Mouse (Mus musculus): Measurements from ENCODE around the gene Nfasc. TPM values are rescaled to one million over a fixed set of nuclear protein-coding genes. Genes with fewer than 3 reads are reported as not detected.

Nfasc gene
- 39.2 and 50.3 TPM in 2 replicates for polyA plus RNA-seq (2015; fragmentation: Nextera tagmentation; extraction: Ambion mirVana)

DNA sequence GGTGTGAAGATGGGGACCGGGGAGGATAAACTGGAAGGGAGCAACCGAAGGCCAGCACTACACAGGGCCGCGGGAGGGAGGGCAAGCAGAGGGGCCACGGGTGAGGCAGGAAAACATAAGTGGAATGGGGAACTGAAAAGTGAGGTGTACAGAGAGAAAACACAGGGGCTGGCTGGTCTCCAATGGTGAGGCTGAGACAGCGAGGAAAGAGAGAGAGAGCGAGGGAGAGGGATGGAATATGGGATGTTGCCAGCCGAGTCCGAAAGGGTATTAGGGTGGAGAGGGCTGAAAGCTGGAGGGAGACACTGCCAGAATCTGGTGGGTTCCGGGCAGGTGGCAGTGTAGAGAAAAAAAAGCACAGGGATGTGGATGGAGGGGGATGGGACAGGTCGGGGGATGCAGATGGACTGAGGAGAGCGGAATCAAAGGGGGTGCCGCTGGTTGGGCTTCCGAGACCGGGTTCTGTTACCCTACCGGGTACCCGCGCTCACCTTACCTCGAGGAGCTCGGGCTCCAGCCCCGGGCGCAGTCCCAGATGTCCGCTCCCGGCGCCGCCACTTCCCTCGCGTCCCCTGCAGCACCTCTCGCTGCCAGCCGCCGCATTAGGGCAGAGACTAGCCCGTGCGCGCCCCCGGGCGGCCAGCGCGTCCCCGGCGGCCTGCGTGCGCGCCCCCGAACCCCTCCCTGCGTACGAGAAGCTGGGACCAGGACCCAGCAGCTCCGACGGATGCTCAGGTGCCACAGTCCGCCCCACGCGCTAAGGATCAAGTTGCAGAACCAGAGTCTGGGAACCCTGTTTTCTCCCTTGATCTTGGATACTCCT, at the start of gene Nfasc:
TSS of gene Nfasc (minus strand) at position 623 of the 823 bp plus-strand sequence.
- 2% methylated on average over 51 of the region's 51 CpGs for WGBS
- H3K36me3 ChIP-seq = no peaks in the 10 kb centered on the region
- peaks cover 53% of the 10 kb centered on the region for H3K4me1 ChIP-seq (replicated peaks)
- no peaks in the 10 kb centered on the region for H3K9me3 ChIP-seq
- peak; percentile 64 for ATAC-seq
- peak within 1 kb of the TSS; percentile 69 for H3K4me3 ChIP-seq (replicated peaks)
- peak within 1 kb of the TSS; percentile 92 for H3K4me2 ChIP-seq (replicated peaks)
- H3K9ac ChIP-seq (replicated peaks) = peak within 1 kb of the TSS; percentile 90
- H3K27me3 ChIP-seq = 0 out of 2 replicates have a peak, but pooled peaks cover 9% of the 10 kb centered on the region
- H3K27ac ChIP-seq = peak within 1 kb of the TSS; percentile 94

DNA sequence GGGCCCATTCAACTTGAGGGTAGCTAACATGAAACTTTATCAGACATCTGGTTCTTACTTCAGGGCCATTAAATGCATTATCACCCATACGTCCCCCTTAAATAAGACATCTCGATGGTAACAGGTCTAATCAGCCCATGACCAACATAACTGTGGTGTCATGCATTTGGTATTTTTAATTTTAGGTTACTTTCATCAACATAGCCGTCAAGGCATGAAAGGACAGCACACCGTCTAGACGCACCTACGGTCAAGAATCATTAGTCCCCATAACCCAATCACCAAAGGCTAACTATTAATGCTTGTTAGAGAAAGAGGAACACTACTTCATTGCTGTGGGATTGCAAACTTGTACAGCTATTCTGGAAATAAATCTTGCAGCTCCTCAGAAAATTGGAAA, 49.5 kb upstream of the Nfasc start:
- no peak for ATAC-seq
- no peak overlapping the region for H3K9ac ChIP-seq (replicated peaks)
- no peak overlapping the region for H3K4me2 ChIP-seq (replicated peaks)
- H3K27ac ChIP-seq = no peak overlapping the region
- H3K27me3 ChIP-seq = no peaks in the 10 kb centered on the region
- H3K36me3 ChIP-seq = no peaks in the 10 kb centered on the region
- H3K9me3 ChIP-seq = no peaks in the 10 kb centered on the region
- H3K4me1 ChIP-seq (replicated peaks) = 0 out of 2 replicates have a peak, but pooled peaks cover 8% of the 10 kb centered on the region
- no peak overlapping the region for H3K4me3 ChIP-seq (replicated peaks)
- 94% methylated on average over 6 of the region's 6 CpGs for WGBS

DNA sequence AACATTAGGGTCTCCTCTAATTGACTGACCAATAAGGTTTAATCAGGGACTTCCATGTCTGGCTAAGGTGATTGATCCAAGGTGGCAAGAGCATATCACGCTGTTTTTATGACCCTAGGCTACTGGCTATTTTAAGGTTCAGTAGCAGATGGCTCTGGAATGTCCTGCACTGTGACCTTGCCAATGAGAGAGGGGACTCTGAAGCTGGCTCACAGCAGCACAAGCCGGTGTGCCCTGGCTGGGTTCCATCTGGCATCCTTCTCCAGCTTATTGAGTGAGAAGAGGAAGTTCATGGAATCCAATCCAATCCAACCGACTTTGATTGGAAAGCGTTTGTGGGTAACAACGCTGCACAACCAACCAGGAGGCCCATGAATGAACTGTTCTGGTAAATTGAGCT, 45.3 kb upstream of the Nfasc start:
- 82% methylated on average over 5 of the region's 5 CpGs for WGBS
- Histone ChIP-seq H3K4me3 (replicated peaks) (no peak overlapping the region), H3K27me3 (no peaks in the 10 kb centered on the region), H3K27ac (no peak overlapping the region), H3K9me3 (no peaks in the 10 kb centered on the region), H3K4me2 (replicated peaks) (no peak overlapping the region), H3K36me3 (no peaks in the 10 kb centered on the region), H3K4me1 (replicated peaks) (peaks cover 13% of the 10 kb centered on the region; the same call in 1 of the 2 replicates), H3K9ac (replicated peaks) (no peak overlapping the region)
- no peak for ATAC-seq

DNA sequence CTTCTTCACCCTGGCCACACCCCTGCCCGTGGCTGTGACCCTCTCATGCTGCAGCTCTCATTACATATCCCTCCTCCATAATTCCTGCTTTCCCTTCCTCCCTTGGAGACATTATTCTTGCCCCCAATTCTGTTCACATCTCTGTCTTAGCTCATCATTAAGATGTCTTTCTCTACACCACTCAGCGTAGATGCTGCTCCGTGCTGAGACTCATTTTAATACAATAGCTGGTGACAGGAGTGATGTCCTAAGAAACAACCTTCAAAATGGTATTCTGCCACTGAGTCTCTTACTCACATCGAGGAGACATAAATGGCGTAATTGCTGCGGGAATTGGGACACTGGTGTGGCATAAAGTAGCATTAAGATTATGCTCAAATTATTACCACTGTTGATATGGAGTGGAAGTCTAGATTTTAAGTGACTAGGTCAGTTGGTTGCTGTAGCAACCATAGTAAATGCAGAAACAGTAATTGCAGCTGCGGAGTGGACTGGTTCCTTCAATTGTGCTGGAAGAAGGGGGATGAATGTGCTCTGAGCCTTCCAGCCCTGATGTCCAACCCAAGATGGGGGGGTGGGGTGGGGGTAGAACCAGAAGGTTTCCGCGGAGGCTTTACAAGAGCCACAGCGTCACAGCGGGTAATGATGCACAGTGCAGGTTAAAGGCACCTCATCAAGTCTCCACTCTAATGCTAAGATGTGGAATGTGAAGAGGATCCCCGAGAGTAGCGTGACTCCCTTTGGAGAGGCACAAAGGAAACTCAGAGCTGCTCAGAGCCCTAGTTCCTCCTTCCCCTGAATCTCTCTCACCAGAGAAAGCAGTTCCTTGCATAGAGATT, 40.2 kb upstream of the Nfasc start:
- H3K9me3 ChIP-seq = no peaks in the 10 kb centered on the region
- no peaks in the 10 kb centered on the region for H3K36me3 ChIP-seq
- peaks cover 11% of the 10 kb centered on the region; the same call in 1 of the 2 replicates for H3K4me1 ChIP-seq (replicated peaks)
- H3K4me2 ChIP-seq (replicated peaks) = no peak overlapping the region
- no peak overlapping the region for H3K9ac ChIP-seq (replicated peaks)
- no peak overlapping the region for H3K4me3 ChIP-seq (replicated peaks)
- H3K27me3 ChIP-seq = no peaks in the 10 kb centered on the region
- ATAC-seq = peak; percentile 37; the same call in 1 of the 2 replicates
- no peak overlapping the region; the same call in 1 of the 2 replicates for H3K27ac ChIP-seq
- 57% methylated on average over 13 of the region's 13 CpGs for WGBS

DNA sequence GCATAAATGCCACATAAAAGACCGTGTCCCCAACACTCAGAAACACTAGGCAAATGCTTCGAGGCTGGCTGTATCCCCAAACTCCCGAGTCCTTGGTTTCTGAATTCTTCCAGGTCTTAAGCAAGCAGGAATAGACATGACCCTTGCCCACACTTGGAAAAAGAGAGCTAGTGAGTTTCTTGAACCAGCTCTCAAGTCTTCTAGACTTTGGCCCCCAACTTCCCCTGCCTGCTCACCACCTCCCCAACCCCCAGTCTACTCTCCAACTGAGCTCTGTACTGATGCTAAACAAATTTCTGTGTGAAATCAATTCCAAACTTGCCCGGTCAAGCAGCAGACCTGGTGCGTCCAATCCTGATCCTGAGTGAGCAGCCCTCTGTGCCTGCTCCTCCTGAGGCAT, 39.4 kb upstream of the Nfasc start:
- no peak overlapping the region for H3K27ac ChIP-seq
- no peak overlapping the region for H3K9ac ChIP-seq (replicated peaks)
- H3K4me3 ChIP-seq (replicated peaks) = no peak overlapping the region
- no peaks in the 10 kb centered on the region for H3K36me3 ChIP-seq
- no peaks in the 10 kb centered on the region for H3K9me3 ChIP-seq
- no peak for ATAC-seq
- no peaks in the 10 kb centered on the region for H3K27me3 ChIP-seq
- 92% methylated on average over 5 of the region's 5 CpGs for WGBS
- peaks cover 9% of the 10 kb centered on the region; the same call in 1 of the 2 replicates for H3K4me1 ChIP-seq (replicated peaks)
- no peak overlapping the region for H3K4me2 ChIP-seq (replicated peaks)

DNA sequence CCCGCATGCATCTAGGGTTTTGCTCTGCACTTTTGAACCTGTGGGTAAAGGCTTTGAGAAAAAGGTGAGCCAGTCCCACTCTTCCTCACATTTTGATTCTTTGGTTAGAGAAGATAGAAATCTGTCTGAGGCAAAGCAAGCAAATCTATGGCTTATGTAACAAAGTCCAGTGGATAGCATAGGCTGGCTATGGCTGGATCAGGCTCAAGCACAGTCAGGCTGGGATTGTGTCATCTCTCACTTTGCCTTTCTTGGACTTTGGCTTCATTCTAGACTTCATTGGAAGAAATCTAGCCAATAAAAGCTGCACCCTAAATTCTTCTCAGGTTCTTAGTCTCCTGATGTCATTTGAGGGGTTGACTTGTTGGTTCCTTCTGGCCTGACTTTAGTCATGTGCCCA, 38.7 kb upstream of the Nfasc start:
- ATAC-seq = no peak
- Histone ChIP-seq H3K4me2 (replicated peaks) (no peak overlapping the region), H3K4me3 (replicated peaks) (no peak overlapping the region), H3K9me3 (no peaks in the 10 kb centered on the region), H3K4me1 (replicated peaks) (peaks cover 9% of the 10 kb centered on the region; the same call in 1 of the 2 replicates), H3K27me3 (no peaks in the 10 kb centered on the region), H3K27ac (no peak overlapping the region), H3K9ac (replicated peaks) (no peak overlapping the region), H3K36me3 (no peaks in the 10 kb centered on the region)
- 90% methylated on average over 1 of the region's 1 CpGs for WGBS

DNA sequence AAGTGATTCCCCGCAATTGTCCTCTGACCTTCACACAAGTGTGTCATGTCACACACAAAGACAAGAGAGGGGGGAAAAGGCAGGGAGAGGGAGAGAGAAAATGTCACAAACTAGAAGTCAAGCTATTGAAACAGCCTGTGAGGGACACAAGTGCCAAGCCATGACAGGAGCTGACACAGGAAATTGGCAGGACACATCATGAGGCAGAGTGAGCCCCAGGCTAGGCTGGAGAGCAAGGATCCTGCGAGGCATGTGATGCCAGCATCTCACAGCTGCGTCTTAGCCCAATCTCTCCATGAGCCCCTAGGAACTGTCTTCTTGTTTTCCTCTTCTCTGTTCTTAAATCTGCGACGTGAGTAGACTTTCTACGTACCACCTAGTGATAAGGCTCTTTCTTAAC, 33.4 kb upstream of the Nfasc start:
- no peak for ATAC-seq
- Histone ChIP-seq H3K4me2 (replicated peaks) (no peak overlapping the region), H3K36me3 (no peaks in the 10 kb centered on the region), H3K4me3 (replicated peaks) (no peak overlapping the region), H3K4me1 (replicated peaks) (no peaks in the 10 kb centered on the region; the same call in 1 of the 2 replicates), H3K27me3 (no peaks in the 10 kb centered on the region), H3K9ac (replicated peaks) (no peak overlapping the region), H3K27ac (no peak overlapping the region), H3K9me3 (no peaks in the 10 kb centered on the region)
- 88% methylated on average over 6 of the region's 6 CpGs for WGBS

DNA sequence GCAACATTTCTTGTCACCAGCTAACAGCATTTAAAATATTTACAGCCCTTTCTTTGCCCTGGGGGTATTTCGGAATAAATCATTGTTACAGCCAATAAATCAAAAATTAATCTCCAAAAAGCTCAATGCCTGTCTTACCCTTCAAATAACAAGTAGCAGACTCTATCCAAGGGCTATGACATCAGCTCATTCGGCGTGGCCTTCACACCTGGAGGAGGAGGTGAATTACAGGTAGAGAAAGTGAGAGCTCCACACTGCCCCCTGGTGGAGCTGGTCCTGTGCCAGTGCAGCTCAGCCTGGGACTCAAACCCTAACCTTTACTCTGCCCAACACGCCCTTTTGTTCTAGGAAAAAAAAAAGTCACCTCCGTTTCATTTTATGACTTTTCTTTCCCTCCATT, 29.8 kb upstream of the Nfasc start:
- Histone ChIP-seq H3K4me3 (replicated peaks) (no peak overlapping the region), H3K9ac (replicated peaks) (no peak overlapping the region), H3K27me3 (no peaks in the 10 kb centered on the region), H3K9me3 (no peaks in the 10 kb centered on the region), H3K4me2 (replicated peaks) (no peak overlapping the region), H3K27ac (no peak overlapping the region), H3K4me1 (replicated peaks) (peaks cover 5% of the 10 kb centered on the region), H3K36me3 (no peaks in the 10 kb centered on the region)
- WGBS = 33% methylated on average over 5 of the region's 5 CpGs
- no peak for ATAC-seq

DNA sequence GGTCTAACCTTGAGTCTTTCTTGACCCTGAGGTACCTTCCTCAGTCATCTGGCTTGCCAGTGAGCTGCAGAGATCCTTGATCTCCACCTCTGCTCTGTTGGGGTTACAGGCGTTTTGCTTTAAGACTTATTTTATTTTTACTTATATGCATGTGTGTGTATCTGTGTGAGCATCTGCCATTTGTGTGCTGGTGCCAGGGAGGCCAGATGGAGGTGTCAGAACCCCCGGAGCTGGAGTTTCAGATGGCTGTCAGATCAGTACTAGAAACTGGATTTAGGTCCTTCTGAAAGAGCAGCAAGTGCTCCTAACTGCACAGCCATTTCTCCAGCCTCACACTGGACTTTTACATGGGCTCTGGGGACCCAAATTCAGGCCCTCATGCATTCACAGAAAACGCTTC, 28.0 kb upstream of the Nfasc start:
- Histone ChIP-seq H3K4me2 (replicated peaks) (no peak overlapping the region), H3K27me3 (no peaks in the 10 kb centered on the region), H3K36me3 (no peaks in the 10 kb centered on the region), H3K27ac (no peak overlapping the region), H3K4me1 (replicated peaks) (peaks cover 23% of the 10 kb centered on the region), H3K9me3 (no peaks in the 10 kb centered on the region), H3K9ac (replicated peaks) (no peak overlapping the region), H3K4me3 (replicated peaks) (no peak overlapping the region)
- no peak for ATAC-seq
- 83% methylated on average over 3 of the region's 3 CpGs for WGBS

DNA sequence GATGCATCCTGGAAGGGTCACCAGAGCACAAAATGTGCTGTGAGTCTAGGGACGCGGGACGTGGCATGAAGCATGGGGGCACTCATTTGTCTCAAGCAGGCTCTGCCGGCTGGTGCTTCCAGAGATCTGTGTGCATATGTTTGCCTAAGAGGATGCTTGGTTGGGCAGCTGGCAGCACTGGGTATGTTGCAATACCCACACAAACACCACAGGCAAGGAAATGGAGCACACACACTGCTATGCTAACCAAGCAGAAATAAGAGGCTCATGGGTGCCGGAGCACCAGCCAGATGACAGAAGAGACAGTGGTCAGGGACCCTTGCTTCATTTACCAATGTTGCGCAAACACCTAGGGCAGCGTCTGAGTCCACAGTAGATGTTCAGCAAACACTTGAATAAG, 25.8 kb upstream of the Nfasc start:
- H3K9ac ChIP-seq (replicated peaks) = no peak overlapping the region
- no peaks in the 10 kb centered on the region for H3K27me3 ChIP-seq
- no peak overlapping the region for H3K27ac ChIP-seq
- H3K36me3 ChIP-seq = no peaks in the 10 kb centered on the region
- no peak overlapping the region for H3K4me2 ChIP-seq (replicated peaks)
- no peak overlapping the region for H3K4me3 ChIP-seq (replicated peaks)
- H3K4me1 ChIP-seq (replicated peaks) = peaks cover 24% of the 10 kb centered on the region
- 94% methylated on average over 7 of the region's 7 CpGs for WGBS
- H3K9me3 ChIP-seq = no peaks in the 10 kb centered on the region
- no peak for ATAC-seq

DNA sequence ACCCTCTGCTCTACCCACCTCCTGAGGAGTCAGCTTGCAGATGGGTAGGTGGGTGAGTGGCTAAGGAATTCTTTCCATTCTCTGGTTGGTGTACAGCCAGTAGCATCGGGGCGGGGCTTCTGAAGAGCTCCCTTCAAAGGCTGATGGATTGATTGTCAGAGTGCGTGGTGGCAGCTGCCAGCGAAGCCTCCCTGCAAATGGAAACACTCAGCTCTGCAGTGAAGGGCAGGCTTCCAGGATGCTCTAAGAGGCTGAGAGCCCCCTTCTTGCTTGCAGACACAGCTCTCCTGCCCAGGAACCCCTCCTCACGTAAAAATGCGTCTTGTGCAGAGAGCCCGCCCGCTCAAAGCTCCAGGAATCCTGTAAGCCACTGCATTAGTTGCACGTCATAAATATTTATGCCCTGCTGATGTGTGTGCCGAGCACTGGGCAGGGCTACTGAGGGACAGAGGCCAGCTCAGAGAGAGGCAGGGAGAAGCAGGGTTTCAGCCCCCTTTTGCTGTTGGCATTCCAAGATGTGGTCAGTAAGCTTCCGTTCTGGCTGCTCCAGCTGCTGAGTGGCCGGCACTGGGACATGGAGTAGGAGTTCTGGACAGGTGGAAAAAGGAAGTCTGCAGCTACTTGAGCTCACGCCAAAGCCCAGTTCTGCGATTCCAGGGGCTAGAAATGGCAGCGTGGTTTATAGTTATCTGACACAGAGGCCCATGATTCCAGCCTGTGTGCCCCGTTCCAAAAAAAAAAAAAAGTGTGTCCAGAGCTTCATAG, 24.5 kb upstream of the Nfasc start:
- H3K9ac ChIP-seq (replicated peaks) = peak overlapping the region; percentile 34
- no peaks in the 10 kb centered on the region for H3K27me3 ChIP-seq
- no peaks in the 10 kb centered on the region for H3K9me3 ChIP-seq
- peaks cover 24% of the 10 kb centered on the region for H3K4me1 ChIP-seq (replicated peaks)
- ATAC-seq = peak; percentile 89
- H3K36me3 ChIP-seq = no peaks in the 10 kb centered on the region
- H3K4me2 ChIP-seq (replicated peaks) = peak overlapping the region; percentile 52
- H3K4me3 ChIP-seq (replicated peaks) = peak overlapping the region; percentile 21
- 25% methylated on average over 16 of the region's 16 CpGs for WGBS
- peak overlapping the region; percentile 80 for H3K27ac ChIP-seq

Data from midbrain, embryonic 13.5 days (tissue).